Comparison of ENCODE assay signal across 29 mouse cellular contexts in the genomic region with DNA sequence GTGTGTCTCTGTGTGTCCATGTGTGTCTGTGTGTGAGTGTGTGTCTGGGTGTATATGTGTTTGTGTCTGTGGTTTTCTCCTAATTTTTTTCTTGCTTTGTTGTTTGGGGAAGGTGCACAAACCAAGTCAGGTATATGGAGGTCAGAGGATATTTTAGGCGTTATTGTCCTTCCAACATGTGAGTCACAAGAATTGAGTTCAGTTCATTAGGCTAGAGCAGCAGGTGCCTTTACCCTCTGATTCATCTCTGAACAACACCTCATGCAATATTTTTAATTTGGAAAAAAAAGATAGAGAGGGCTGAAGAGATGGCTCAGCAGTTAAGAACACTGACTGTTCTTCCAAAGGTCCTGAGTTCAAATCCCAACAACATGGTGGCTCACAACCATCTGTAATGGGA.
"Had no signal": no experiment of that assay in that cellular context is flagged by ENCODE, and none has a peak within 500 bp of the region (broad histone marks: within the 10 kb centered on the region; RNA-seq: fewer than 3 reads in every experiment).

No protein-coding gene starts in this region.

- H3K4me3 ChIP-seq: heart, embryonic 12.5 days; heart, embryonic 13.5 days; heart, embryonic 15.5 days; hindbrain, embryonic 10.5 days; hindbrain, embryonic 12.5 days; hindbrain, embryonic 13.5 days; hindbrain, embryonic 15.5 days; intestine, embryonic 15.5 days; kidney, embryonic 15.5 days; layer of hippocampus, adult 2 months; left cerebral cortex, adult 2 months had no signal

- DNase-seq: heart, postnatal 10 days; heart, postnatal 14 days; heart, postnatal 4 days; kidney, adult 11 months; kidney, adult 18-20 months; kidney, adult 2 months; kidney, adult 8-10 months; kidney, adult 9 months; kidney, postnatal 10 days; kidney, postnatal 14 days; kidney, postnatal 25 days; kidney, postnatal 36 days; kidney, postnatal 4 days; layer of hippocampus, adult 9-11 months; layer of hippocampus, postnatal 36 days had no signal

- H3K27ac ChIP-seq: heart, embryonic 13.5 days; heart, embryonic 15.5 days; hindbrain, embryonic 10.5 days; hindbrain, embryonic 12.5 days; hindbrain, embryonic 13.5 days; hindbrain, embryonic 14.5 days; hindbrain, embryonic 15.5 days; hindbrain, postnatal 0 days; intestine, embryonic 15.5 days; kidney, embryonic 15.5 days; kidney, postnatal 0 days; layer of hippocampus, adult 2 months; left cerebral cortex, adult 2 months had no signal

- H3K4me1 ChIP-seq: hindbrain, embryonic 12.5 days; hindbrain, embryonic 15.5 days had no signal

- H3K27me3 ChIP-seq: heart, embryonic 12.5 days; heart, embryonic 13.5 days; heart, embryonic 15.5 days; hindbrain, embryonic 12.5 days; hindbrain, embryonic 13.5 days; hindbrain, embryonic 15.5 days; intestine, embryonic 15.5 days; kidney, embryonic 15.5 days had no signal
